ENCODE assay signal across 15 mouse cellular contexts in the genomic region with DNA sequence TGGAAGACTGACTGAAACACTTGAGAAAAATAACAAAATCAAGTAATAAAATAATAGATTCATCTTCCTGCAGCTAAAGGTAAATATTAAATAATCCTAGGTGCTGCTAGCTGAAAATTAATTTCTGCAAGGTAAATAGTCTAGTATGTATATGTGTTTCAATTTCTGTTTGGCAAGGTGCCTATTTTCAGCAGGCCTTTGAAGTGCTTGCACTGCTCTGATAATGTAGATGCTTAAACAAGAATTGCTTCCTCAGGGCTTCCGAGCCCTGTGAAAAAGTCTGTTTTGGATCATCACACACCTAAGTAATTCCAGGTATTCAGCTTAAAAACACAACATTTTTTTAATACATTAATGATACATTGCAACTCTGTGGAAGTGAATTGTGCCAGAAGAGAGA.
"Had no signal": no experiment of that assay in that cellular context is flagged by ENCODE, and none has a peak within 500 bp of the region (broad histone marks: within the 10 kb centered on the region; RNA-seq: fewer than 3 reads in every experiment).

No protein-coding gene starts in this region.

- H3K4me3 ChIP-seq: neural tube, embryonic 15.5 days; stomach, embryonic 15.5 days had no signal

- DNase-seq: retina, postnatal 1 day; right cerebral cortex, adult 18-20 months; right cerebral cortex, postnatal 14 days; right cerebral cortex, postnatal 25 days; right cerebral cortex, postnatal 4 days; spleen, adult 18-20 months; thymus, adult 18-20 months; thymus, adult 2 months; thymus, postnatal 14 days; thymus, postnatal 25 days; thymus, postnatal 36 days; thymus, postnatal 4 days had no signal

- H3K4me1 ChIP-seq: neural tube, embryonic 15.5 days; stomach, embryonic 15.5 days had no signal

- H3K9ac ChIP-seq: neural tube, embryonic 15.5 days; stomach, embryonic 15.5 days had no signal

- H3K27me3 ChIP-seq: neural tube, embryonic 15.5 days; stomach, embryonic 15.5 days had no signal

- H3K36me3 ChIP-seq: neural tube, embryonic 15.5 days; stomach, embryonic 15.5 days had no signal

- H3K27ac ChIP-seq: neural tube, embryonic 15.5 days; stomach, embryonic 15.5 days; stomach, postnatal 0 days had no signal

- H3K4me2 ChIP-seq: neural tube, embryonic 15.5 days; stomach, embryonic 15.5 days had no signal

- H3K9me3 ChIP-seq: neural tube, embryonic 15.5 days; stomach, embryonic 15.5 days had no signal
